Mouse (Mus musculus) layer of hippocampus, postnatal 14 days (tissue): ENCODE results near the gene Stk33. TPM values are rescaled to one million over a fixed set of nuclear protein-coding genes. Genes with fewer than 3 reads are reported as not detected.
A peak's percentile ranks its signal among the peaks of the same experiment; 100 is the strongest.

Source experiments
- DNase-seq, 2 experiments: peaks; one replicate each; pipeline ENCODE4 v3.0.0; 2021 to 2022; ENCODE audit warnings: low spot score in 2 of 2, mixed read lengths in 1 of 2
- total RNA-seq, 2 experiments: library from RNA; stranded (reverse); gene quantifications; 2 replicates each; pipeline ENCODE4 v1.2.3; 2021

Gene Stk33
- total RNA-seq, 2 experiments from 2014 or later, result 0.95 to 1.9 TPM

DNA sequence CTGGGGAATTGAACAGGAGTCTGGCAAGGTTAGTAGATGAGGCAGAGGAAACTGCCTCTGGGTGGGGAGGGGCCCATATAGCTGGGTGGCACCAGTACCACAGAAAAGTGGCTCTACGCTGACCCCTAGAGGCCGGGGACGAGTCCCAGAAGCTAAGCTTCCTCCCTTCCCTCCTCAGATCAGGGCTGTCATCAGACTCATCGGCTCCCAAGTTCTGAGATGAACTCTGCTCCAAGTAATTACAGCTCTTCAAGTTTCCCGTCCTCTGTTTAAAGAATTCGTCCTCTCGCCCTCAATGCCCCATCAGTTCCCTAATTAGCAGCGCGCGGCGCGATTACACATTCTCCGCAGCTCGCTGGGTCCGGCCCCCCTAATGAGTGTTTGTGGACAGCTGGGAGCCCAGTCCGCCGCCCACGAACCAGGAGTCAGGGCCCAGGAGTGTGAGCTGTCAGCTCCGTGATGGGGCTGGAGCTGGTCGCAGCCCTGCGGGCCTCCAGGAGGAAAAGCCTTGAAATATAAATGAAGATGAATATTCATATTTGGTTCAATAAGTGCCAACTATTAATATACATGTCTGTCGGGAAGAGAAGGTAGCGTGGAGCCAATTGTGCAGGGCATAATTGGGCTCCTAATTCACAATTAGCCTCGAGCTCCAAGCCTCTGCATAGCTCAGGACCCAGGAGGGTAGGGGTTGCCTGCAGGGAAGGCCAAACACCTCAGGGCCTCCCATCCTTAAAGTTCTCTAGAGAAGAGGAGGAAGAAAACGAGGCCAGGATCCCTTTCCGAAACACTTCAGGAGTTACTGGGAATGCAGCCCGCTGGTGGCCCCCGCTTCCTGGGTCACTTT is 183.2 kb downstream of the Stk33 start:
- DNase-seq, result peak; percentile 55 to 67

GRCm38 (mm10) chr7:109251418-109251817 is 187.5 kb downstream of the Stk33 start:
- no peak for DNase-seq

- no peak for DNase-seq
Measured at GRCm38 (mm10) chr7:109244776-109245175, 194.1 kb downstream of the Stk33 start.

DNA sequence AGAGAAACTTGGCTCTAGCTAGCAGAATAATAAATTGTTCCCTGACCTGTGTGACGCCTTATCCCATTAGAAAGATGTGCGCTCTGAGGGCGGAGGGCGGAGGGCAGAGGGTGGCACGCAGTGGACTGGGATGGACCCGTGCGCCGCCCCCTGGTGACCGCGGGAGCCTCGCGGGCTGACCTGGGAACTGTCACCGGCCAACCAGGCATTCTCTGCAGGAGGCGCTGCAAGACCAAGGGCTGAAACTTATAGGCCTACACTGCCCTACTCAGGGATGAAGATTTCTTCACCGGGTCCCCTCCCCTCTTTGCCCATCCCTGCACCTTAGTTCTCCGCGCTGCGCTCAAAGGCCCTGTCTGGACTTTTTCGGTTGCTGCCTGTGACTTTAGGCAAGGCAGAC is 197.6 kb downstream of the Stk33 start:
- no peak for DNase-seq

DNA sequence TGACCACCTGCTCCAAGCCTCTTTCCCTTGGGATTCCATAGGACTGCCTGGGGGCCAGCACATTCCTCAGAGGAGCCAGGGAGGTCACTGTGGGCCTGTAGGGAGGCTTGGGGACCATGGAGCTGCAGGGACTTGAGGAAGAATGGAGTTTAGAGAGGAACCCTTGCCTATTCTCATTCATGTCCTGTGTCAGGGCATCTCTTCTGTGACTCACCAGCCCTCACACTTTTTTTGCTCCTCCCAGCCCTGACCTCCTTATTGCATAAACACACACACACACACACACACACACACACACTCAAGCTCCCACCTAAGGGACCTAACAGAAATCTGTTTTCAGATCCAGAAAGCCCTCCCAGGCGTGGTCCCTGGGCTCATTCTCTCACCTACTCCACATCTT is 199.5 kb downstream of the Stk33 start:
- DNase-seq, result no peak

- no peak for DNase-seq
Measured at GRCm38 (mm10) chr7:109238724-109239123, 200.2 kb downstream of the Stk33 start.

GRCm38 (mm10) chr7:109234882-109235640 is 203.8 kb downstream of the Stk33 start:
- DNase-seq, result no peak

- no peak for DNase-seq
Measured at GRCm38 (mm10) chr7:109234476-109234875, 204.4 kb downstream of the Stk33 start.

- peak in 1 of 2 experiments; percentile 67 for DNase-seq
Measured at GRCm38 (mm10) chr7:109231881-109232321, 207.0 kb downstream of the Stk33 start.

- DNase-seq, result no peak
Measured at GRCm38 (mm10) chr7:109231307-109231706, 207.6 kb downstream of the Stk33 start.

GRCm38 (mm10) chr7:109230806-109231205 is 208.1 kb downstream of the Stk33 start:
- peak; percentile 72 to 74 for DNase-seq

Other genes starting within 250 kb of the Stk33 start
- 1 to 10 TPM; 2.8 to 4.9 TPM for gene Trim66, start 69.1 kb upstream of the Stk33 start, total RNA-seq
- 100 to 1,000 TPM; 121 to 135 TPM for gene Rpl27a, start 80.1 kb upstream of the Stk33 start, total RNA-seq